Mouse (Mus musculus): ENCODE measurements around the gene Tspan5. TPM values are rescaled to one million over a fixed set of nuclear protein-coding genes. Genes with fewer than 3 reads are reported as not detected.

Gene Tspan5
- polyA plus RNA-seq, 1 experiment from 2014 or later = 1.7 TPM

GRCm38 (mm10) chr3:138800664-138801411 lies 58.8 kb downstream of the Tspan5 start:
- H3K4me2 ChIP-seq (ENCODE audit: low read depth, low read length) = no peak overlapping the region
- WGBS (ENCODE audit: insufficient replicate concordance) = 83% methylated on average over 16 of the region's 16 CpGs
- DNase-seq (no peak), ATAC-seq (no peak)
- no peak overlapping the region for H3K27ac ChIP-seq (ENCODE audit: low read depth)
- no peaks in the 10 kb centered on the region for H3K4me1 ChIP-seq (ENCODE audit: insufficient read depth)
- no peak overlapping the region for H3K4me3 ChIP-seq (ENCODE audit: low read depth, low read length)
- no peaks in the 10 kb centered on the region for H3K36me3 ChIP-seq (replicated peaks; ENCODE audit: insufficient read depth, low read length)
- no peaks in the 10 kb centered on the region for H3K27me3 ChIP-seq (ENCODE audit: insufficient read depth, low read length)
- H3K9ac ChIP-seq (replicated peaks) = no peak overlapping the region
- TF ChIP-seq CTCF (IDR thresholded peaks at IDR 0.05; ENCODE audit: low read depth) = no peak
- no peak for TF ChIP-seq EP300 (IDR thresholded peaks at IDR 0.05; ENCODE audit: low read depth)
- no peaks in the 10 kb centered on the region for H3K9me3 ChIP-seq (ENCODE audit: low read length)

- no peaks in the 10 kb centered on the region for H3K27me3 ChIP-seq (ENCODE audit: insufficient read depth, low read length)
- ATAC-seq (no peak), DNase-seq (no peak)
- no peak for TF ChIP-seq EP300 (IDR thresholded peaks at IDR 0.05; ENCODE audit: low read depth)
- no peak for TF ChIP-seq CTCF (IDR thresholded peaks at IDR 0.05; ENCODE audit: low read depth)
- H3K4me3 ChIP-seq (ENCODE audit: low read depth, low read length) = no peak overlapping the region
- H3K9ac ChIP-seq (replicated peaks) = no peak overlapping the region
- 87% methylated on average over 6 of the region's 6 CpGs for WGBS (ENCODE audit: insufficient replicate concordance)
- H3K4me1 ChIP-seq (ENCODE audit: insufficient read depth) = no peaks in the 10 kb centered on the region
- H3K9me3 ChIP-seq (ENCODE audit: low read length) = no peaks in the 10 kb centered on the region
- no peak overlapping the region for H3K27ac ChIP-seq (ENCODE audit: low read depth)
- H3K36me3 ChIP-seq (replicated peaks; ENCODE audit: insufficient read depth, low read length) = no peaks in the 10 kb centered on the region
- no peak overlapping the region for H3K4me2 ChIP-seq (ENCODE audit: low read depth, low read length)
Measured at GRCm38 (mm10) chr3:138801661-138802060, 59.7 kb downstream of the Tspan5 start.

GRCm38 (mm10) chr3:138802722-138803443 lies 60.9 kb downstream of the Tspan5 start:
- H3K4me2 ChIP-seq (ENCODE audit: low read depth, low read length) = no peak overlapping the region
- H3K9ac ChIP-seq (replicated peaks) = no peak overlapping the region
- no peaks in the 10 kb centered on the region for H3K9me3 ChIP-seq (ENCODE audit: low read length)
- no peaks in the 10 kb centered on the region for H3K36me3 ChIP-seq (replicated peaks; ENCODE audit: insufficient read depth, low read length)
- WGBS (ENCODE audit: insufficient replicate concordance) = 73% methylated on average over 21 of the region's 21 CpGs
- ATAC-seq = no peak
- no peaks in the 10 kb centered on the region for H3K27me3 ChIP-seq (ENCODE audit: insufficient read depth, low read length)
- H3K4me3 ChIP-seq (ENCODE audit: low read depth, low read length) = no peak overlapping the region
- TF ChIP-seq EP300 (IDR thresholded peaks at IDR 0.05; ENCODE audit: low read depth) = no peak
- no peak for TF ChIP-seq CTCF (IDR thresholded peaks at IDR 0.05; ENCODE audit: low read depth)
- H3K27ac ChIP-seq (ENCODE audit: low read depth) = no peak overlapping the region
- DNase-seq = no peak
- no peaks in the 10 kb centered on the region for H3K4me1 ChIP-seq (ENCODE audit: insufficient read depth)

GRCm38 (mm10) chr3:138803444-138804085 lies 61.6 kb downstream of the Tspan5 start:
- no peaks in the 10 kb centered on the region for H3K27me3 ChIP-seq (ENCODE audit: insufficient read depth, low read length)
- H3K36me3 ChIP-seq (replicated peaks; ENCODE audit: insufficient read depth, low read length) = no peaks in the 10 kb centered on the region
- DNase-seq (no peak), ATAC-seq (no peak)
- no peaks in the 10 kb centered on the region for H3K9me3 ChIP-seq (ENCODE audit: low read length)
- H3K9ac ChIP-seq (replicated peaks) = no peak overlapping the region
- H3K4me2 ChIP-seq (ENCODE audit: low read depth, low read length) = no peak overlapping the region
- H3K4me1 ChIP-seq (ENCODE audit: insufficient read depth) = no peaks in the 10 kb centered on the region
- no peak overlapping the region for H3K4me3 ChIP-seq (ENCODE audit: low read depth, low read length)
- WGBS (ENCODE audit: insufficient replicate concordance) = 80% methylated on average over 11 of the region's 11 CpGs
- TF ChIP-seq EP300 (IDR thresholded peaks at IDR 0.05; ENCODE audit: low read depth) = no peak
- no peak for TF ChIP-seq CTCF (IDR thresholded peaks at IDR 0.05; ENCODE audit: low read depth)
- no peak overlapping the region for H3K27ac ChIP-seq (ENCODE audit: low read depth)

- H3K4me3 ChIP-seq (ENCODE audit: low read depth, low read length) = no peak overlapping the region
- DNase-seq (no peak), ATAC-seq (no peak)
- no peak overlapping the region for H3K9ac ChIP-seq (replicated peaks)
- TF ChIP-seq CTCF (IDR thresholded peaks at IDR 0.05; ENCODE audit: low read depth) = no peak
- TF ChIP-seq EP300 (IDR thresholded peaks at IDR 0.05; ENCODE audit: low read depth) = no peak
- 67% methylated on average over 11 of the region's 11 CpGs for WGBS (ENCODE audit: insufficient replicate concordance)
- no peaks in the 10 kb centered on the region for H3K9me3 ChIP-seq (ENCODE audit: low read length)
- H3K36me3 ChIP-seq (replicated peaks; ENCODE audit: insufficient read depth, low read length) = no peaks in the 10 kb centered on the region
- no peaks in the 10 kb centered on the region for H3K27me3 ChIP-seq (ENCODE audit: insufficient read depth, low read length)
- H3K4me1 ChIP-seq (ENCODE audit: insufficient read depth) = no peaks in the 10 kb centered on the region; the same call in 1 of the 2 replicates
- H3K4me2 ChIP-seq (ENCODE audit: low read depth, low read length) = no peak overlapping the region
- no peak overlapping the region for H3K27ac ChIP-seq (ENCODE audit: low read depth)
Measured at GRCm38 (mm10) chr3:138804104-138805048, 62.4 kb downstream of the Tspan5 start.
